Mouse (Mus musculus) neural tube, embryonic 13.5 days (tissue): ENCODE measurements around the gene Cerkl. TPM values are rescaled to one million over a fixed set of nuclear protein-coding genes. Genes with fewer than 3 reads are reported as not detected.

Experiments
- ATAC-seq: fragments of 200-750 bp; cut with Nextera tagmentation; 2 replicates; pipeline ENCODE4 v1.8.0; 2017; ENCODE audit warnings: low read depth, mild to moderate bottlenecking, moderate TSS enrichment, moderate library complexity
- H3K27ac ChIP-seq: fragments of 300-500 bp; sonication (generic); replicated peaks from 2 replicates; pipeline ENCODE4 v1.5.1; 2015; ENCODE audit warnings: moderate library complexity, mild to moderate bottlenecking, inconsistent platforms
- H3K27me3 ChIP-seq: fragments of 300-500 bp; sonication (generic); 2 replicates; pipeline ENCODE4 v1.6.1; 2015; ENCODE audit warnings: mild to moderate bottlenecking, inconsistent platforms
- H3K36me3 ChIP-seq: fragments of 300-500 bp; sonication (generic); 2 replicates; pipeline ENCODE4 v1.6.1; 2015; ENCODE audit warnings: mild to moderate bottlenecking, inconsistent platforms
- H3K4me1 ChIP-seq: fragments of 300-500 bp; sonication (generic); replicated peaks from 2 replicates; pipeline ENCODE4 v1.6.1; 2015; ENCODE audit warnings: inconsistent platforms
- H3K4me2 ChIP-seq: fragments of 300-500 bp; sonication (generic); 2 replicates; pipeline ENCODE4 v1.6.1; 2015; ENCODE audit warnings: inconsistent platforms, mild to moderate bottlenecking, moderate library complexity
- H3K4me3 ChIP-seq: fragments of 300-500 bp; sonication (generic); 2 replicates; pipeline ENCODE4 v1.5.1; 2015; ENCODE audit warnings: mild to moderate bottlenecking, inconsistent platforms
- H3K9ac ChIP-seq: fragments of 300-500 bp; sonication (generic); 2 replicates; pipeline ENCODE4 v1.6.1; 2015; ENCODE audit warnings: moderate library complexity, mild to moderate bottlenecking, inconsistent platforms
- H3K9me3 ChIP-seq: fragments of 300-500 bp; sonication (generic); 2 replicates; pipeline ENCODE4 v1.6.1; 2016; ENCODE audit warnings: inconsistent platforms
- WGBS: fragments of 180-500 bp; shearing (Covaris S2); methylation state at CpG from one replicate; pipeline ENCODE4 v1.1.7; 2015; 5-methylcytosine and 5-hydroxymethylcytosine counted together
- polyA plus RNA-seq: library from polyadenylated mRNA; unstranded; fragments of >200 nt; fragmentation: Nextera tagmentation; extraction: Ambion mirVana; gene quantifications from 2 replicates; pipeline ENCODE4 v1.2.1, GENCODE M21; 2015

Cerkl gene
- 2.0 and 2.3 TPM in 2 replicates for polyA plus RNA-seq

GRCm38 (mm10) chr2:79456575-79457349 is at the start of gene Cerkl, which contains the start of gene Neurod1:
Cerkl (minus strand) TSS chr2:79456785.
Neurod1 (minus strand) TSS chr2:79456751.
- WGBS: 1% methylated on average over 42 of the region's 42 CpGs
- peaks cover 73% of the 10 kb centered on the region for H3K27me3 ChIP-seq
- peak within 1 kb of the TSS; percentile 80 for H3K27ac ChIP-seq
- peak within 1 kb of the TSS; percentile 70 for H3K9ac ChIP-seq
- H3K4me3 ChIP-seq: peak within 1 kb of the TSS; percentile 47
- peak; percentile 83 for ATAC-seq
- H3K4me2 ChIP-seq: peak within 1 kb of the TSS; percentile 72
- H3K4me1 ChIP-seq: peaks cover 71% of the 10 kb centered on the region
- H3K9me3 ChIP-seq: no peaks in the 10 kb centered on the region
- H3K36me3 ChIP-seq: no peaks in the 10 kb centered on the region

GRCm38 (mm10) chr2:79498990-79499755 is 42.6 kb upstream of the Cerkl start:
- ATAC-seq: peak; percentile 67; the same call in 1 of the 2 replicates
- 24% methylated on average over 10 of the region's 10 CpGs for WGBS

GRCm38 (mm10) chr2:79485127-79485526 is 28.5 kb upstream of the Cerkl start:
- H3K4me3 ChIP-seq: no peak overlapping the region
- H3K4me2 ChIP-seq: no peak overlapping the region
- no peaks in the 10 kb centered on the region for H3K4me1 ChIP-seq
- no peak for ATAC-seq
- no peak overlapping the region for H3K9ac ChIP-seq
- H3K27me3 ChIP-seq: no peaks in the 10 kb centered on the region
- H3K9me3 ChIP-seq: no peaks in the 10 kb centered on the region
- no peak overlapping the region for H3K27ac ChIP-seq
- 63% methylated on average over 3 of the region's 3 CpGs for WGBS
- no peaks in the 10 kb centered on the region for H3K36me3 ChIP-seq

More at GRCm38 (mm10) chr2:79498990-79499755, 42.6 kb upstream of the Cerkl start:
- Histone ChIP-seq H3K9me3 (no peaks in the 10 kb centered on the region), H3K27ac (no peak overlapping the region), H3K27me3 (0 out of 2 replicates have a peak, but pooled peaks cover 6% of the 10 kb centered on the region), H3K9ac (no peak overlapping the region), H3K4me1 (no peaks in the 10 kb centered on the region), H3K4me3 (no peak overlapping the region), H3K4me2 (no peak overlapping the region), H3K36me3 (no peaks in the 10 kb centered on the region)

- Histone ChIP-seq H3K9me3 (no peaks in the 10 kb centered on the region), H3K27me3 (no peaks in the 10 kb centered on the region), H3K4me3 (no peak overlapping the region), H3K4me1 (no peaks in the 10 kb centered on the region), H3K36me3 (no peaks in the 10 kb centered on the region), H3K4me2 (no peak overlapping the region), H3K27ac (no peak overlapping the region), H3K9ac (no peak overlapping the region)
- 91% methylated on average over 2 of the region's 2 CpGs for WGBS
- ATAC-seq: no peak
Measured at GRCm38 (mm10) chr2:79482511-79482910, 25.9 kb upstream of the Cerkl start.

GRCm38 (mm10) chr2:79462411-79462810 is 5.8 kb upstream of the Cerkl start:
- 86% methylated on average over 4 of the region's 4 CpGs for WGBS
- Histone ChIP-seq H3K36me3 (no peaks in the 10 kb centered on the region), H3K27ac (no peak overlapping the region), H3K4me2 (no peak overlapping the region), H3K4me1 (peaks cover 33% of the 10 kb centered on the region), H3K4me3 (no peak overlapping the region), H3K9ac (no peak overlapping the region), H3K27me3 (peaks cover 59% of the 10 kb centered on the region), H3K9me3 (no peaks in the 10 kb centered on the region)
- ATAC-seq: no peak

- H3K9ac ChIP-seq: no peak overlapping the region
- WGBS: 81% methylated on average over 2 of the region's 2 CpGs
Measured at GRCm38 (mm10) chr2:79461861-79462260, 5.3 kb upstream of the Cerkl start.

GRCm38 (mm10) chr2:79460586-79460985 is 4.0 kb upstream of the Cerkl start:
- H3K9ac ChIP-seq: no peak overlapping the region
- H3K27ac ChIP-seq: no peak overlapping the region
- H3K9me3 ChIP-seq: no peaks in the 10 kb centered on the region
- peaks cover 71% of the 10 kb centered on the region for H3K27me3 ChIP-seq
- WGBS: 8% methylated on average over 2 of the region's 2 CpGs
- no peak overlapping the region for H3K4me3 ChIP-seq
- H3K4me1 ChIP-seq: peaks cover 51% of the 10 kb centered on the region
- H3K36me3 ChIP-seq: no peaks in the 10 kb centered on the region
- peak overlapping the region; percentile 48 for H3K4me2 ChIP-seq
- ATAC-seq: no peak

More at GRCm38 (mm10) chr2:79461861-79462260, 5.3 kb upstream of the Cerkl start:
- Histone ChIP-seq H3K27ac (no peak overlapping the region), H3K4me3 (no peak overlapping the region), H3K4me2 (no peak overlapping the region), H3K9me3 (no peaks in the 10 kb centered on the region), H3K27me3 (peaks cover 62% of the 10 kb centered on the region), H3K36me3 (no peaks in the 10 kb centered on the region), H3K4me1 (peaks cover 38% of the 10 kb centered on the region)
- no peak for ATAC-seq

- Histone ChIP-seq H3K4me2 (peak overlapping the region; percentile 48), H3K4me1 (peaks cover 56% of the 10 kb centered on the region), H3K36me3 (no peaks in the 10 kb centered on the region), H3K4me3 (peak overlapping the region; percentile 14), H3K9ac (peak overlapping the region; percentile 22; the same call in 1 of the 2 replicates), H3K9me3 (no peaks in the 10 kb centered on the region), H3K27ac (peak overlapping the region; percentile 49), H3K27me3 (peaks cover 76% of the 10 kb centered on the region)
- ATAC-seq: no peak
- WGBS: 3% methylated on average over 14 of the region's 14 CpGs
Measured at GRCm38 (mm10) chr2:79460107-79460506, 3.5 kb upstream of the Cerkl start.

- Histone ChIP-seq H3K9me3 (no peaks in the 10 kb centered on the region), H3K27me3 (peaks cover 83% of the 10 kb centered on the region), H3K9ac (peak overlapping the region; percentile 59), H3K36me3 (no peaks in the 10 kb centered on the region), H3K4me1 (peaks cover 63% of the 10 kb centered on the region), H3K4me3 (peak overlapping the region; percentile 14), H3K4me2 (peak overlapping the region; percentile 48), H3K27ac (peak overlapping the region; percentile 49)
- ATAC-seq: peak; percentile 21
- under 1% methylated on average over 44 of the region's 44 CpGs for WGBS
Measured at GRCm38 (mm10) chr2:79459061-79460045, 2.8 kb upstream of the Cerkl start.

GRCm38 (mm10) chr2:79457932-79458331 is 1.3 kb upstream of the Cerkl start:
- Histone ChIP-seq H3K9me3 (no peaks in the 10 kb centered on the region), H3K27me3 (peaks cover 77% of the 10 kb centered on the region), H3K4me3 (no peak overlapping the region), H3K4me1 (peaks cover 71% of the 10 kb centered on the region), H3K9ac (no peak overlapping the region), H3K4me2 (no peak overlapping the region), H3K27ac (no peak overlapping the region), H3K36me3 (no peaks in the 10 kb centered on the region)
- ATAC-seq: no peak
- 13% methylated on average over 3 of the region's 3 CpGs for WGBS

GRCm38 (mm10) chr2:79457434-79457833 is 849 bp upstream of the Cerkl start:
- Histone ChIP-seq H3K4me2 (peak overlapping the region; percentile 72), H3K36me3 (no peaks in the 10 kb centered on the region), H3K4me1 (peaks cover 71% of the 10 kb centered on the region), H3K9ac (no peak overlapping the region), H3K9me3 (no peaks in the 10 kb centered on the region), H3K27ac (0 out of 2 replicates have a peak overlapping the region, but pooled peaks have one; percentile 80), H3K4me3 (no peak overlapping the region; the same call in 1 of the 2 replicates), H3K27me3 (peaks cover 74% of the 10 kb centered on the region)
- 48% methylated on average over 3 of the region's 3 CpGs for WGBS
- no peak for ATAC-seq
